Mouse (Mus musculus): ENCODE results near the gene Nop53. TPM values are rescaled to one million over a fixed set of nuclear protein-coding genes. Genes with fewer than 3 reads are reported as not detected.
A peak's percentile ranks its signal among the peaks of the same experiment; 100 is the strongest.

Nop53 gene
- 184 and 187 TPM in 2 replicates for polyA plus RNA-seq (2014; fragmentation: Nextera tagmentation; extraction: Ambion mirVana)

GRCm38 (mm10) chr7:15945721-15946536, at the start of gene Nop53:
Gene Nop53, minus strand, starts transcription at chr7:15946074.
- Histone ChIP-seq H3K9ac (peak within 1 kb of the TSS; percentile 43), H3K36me3 (ENCODE audit: insufficient read depth) (peaks cover 52% of the 10 kb centered on the region), H3K27ac (ENCODE audit: low read depth) (peak within 1 kb of the TSS; percentile 94), H3K4me1 (ENCODE audit: insufficient read depth) (no peaks in the 10 kb centered on the region), H3K27me3 (ENCODE audit: insufficient read depth, low read length) (no peaks in the 10 kb centered on the region), H3K4me2 (peak within 1 kb of the TSS; percentile 74), H3K4me3 (ENCODE audit: low read depth, low read length) (peak within 1 kb of the TSS; percentile 50), H3K9me3 (ENCODE audit: low read depth, low read length) (no peaks in the 10 kb centered on the region)
- peak; percentile 91 for ATAC-seq (ENCODE audit: insufficient read depth)
- DNase-seq: peak; percentile 100
- 2% methylated on average over 59 of the region's 59 CpGs for WGBS
- TF ChIP-seq CTCF (IDR thresholded peaks at IDR 0.05; ENCODE audit: low read depth): no peak

GRCm38 (mm10) chr7:15993789-15994188, 47.9 kb upstream of the Nop53 start:
- Histone ChIP-seq H3K4me1 (ENCODE audit: insufficient read depth) (no peaks in the 10 kb centered on the region), H3K36me3 (ENCODE audit: insufficient read depth) (peaks cover 75% of the 10 kb centered on the region)
- 94% methylated on average over 4 of the region's 4 CpGs for WGBS

DNA sequence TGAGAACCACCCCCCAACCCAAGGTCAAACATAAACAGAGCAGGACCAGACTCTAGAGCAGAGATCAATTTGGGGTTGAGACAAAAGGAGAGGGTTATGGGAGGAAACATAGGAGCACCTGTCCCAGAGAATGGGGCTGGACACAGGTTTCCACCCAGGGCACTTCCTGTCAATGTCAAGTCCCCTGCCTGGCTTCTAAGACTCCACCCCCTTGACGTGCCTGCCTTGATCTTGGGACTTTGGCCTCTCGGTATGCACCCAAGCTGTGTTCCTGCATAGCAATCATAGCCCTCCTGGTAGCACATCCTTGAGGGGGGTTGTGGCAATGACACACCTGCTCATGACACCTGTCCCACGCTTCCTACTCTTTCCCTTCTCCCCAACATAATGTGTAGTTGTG, 47.3 kb upstream of the Nop53 start:
- H3K27ac ChIP-seq (ENCODE audit: low read depth): no peak overlapping the region
- no peaks in the 10 kb centered on the region for H3K4me1 ChIP-seq (ENCODE audit: insufficient read depth)
- DNase-seq (no peak), ATAC-seq (ENCODE audit: insufficient read depth) (no peak)
- TF ChIP-seq CTCF (IDR thresholded peaks at IDR 0.05; ENCODE audit: low read depth): no peak
- no peak overlapping the region for H3K9ac ChIP-seq
- peaks cover 82% of the 10 kb centered on the region for H3K36me3 ChIP-seq (ENCODE audit: insufficient read depth)
- no peak overlapping the region for H3K4me3 ChIP-seq (ENCODE audit: low read depth, low read length)
- H3K27me3 ChIP-seq (ENCODE audit: insufficient read depth, low read length): no peaks in the 10 kb centered on the region
- H3K4me2 ChIP-seq: no peak overlapping the region
- H3K9me3 ChIP-seq (ENCODE audit: low read depth, low read length): no peaks in the 10 kb centered on the region
- 76% methylated on average over 3 of the region's 3 CpGs for WGBS

More at GRCm38 (mm10) chr7:15993789-15994188, 47.9 kb upstream of the Nop53 start:
- no peak for ATAC-seq (ENCODE audit: insufficient read depth)
- Histone ChIP-seq H3K4me3 (ENCODE audit: low read depth, low read length) (no peak overlapping the region), H3K27ac (ENCODE audit: low read depth) (no peak overlapping the region), H3K27me3 (ENCODE audit: insufficient read depth, low read length) (no peaks in the 10 kb centered on the region), H3K9ac (no peak overlapping the region), H3K4me2 (no peak overlapping the region), H3K9me3 (ENCODE audit: low read depth, low read length) (no peaks in the 10 kb centered on the region)
- DNase-seq: no peak
- no peak for TF ChIP-seq CTCF (IDR thresholded peaks at IDR 0.05; ENCODE audit: low read depth)

DNA sequence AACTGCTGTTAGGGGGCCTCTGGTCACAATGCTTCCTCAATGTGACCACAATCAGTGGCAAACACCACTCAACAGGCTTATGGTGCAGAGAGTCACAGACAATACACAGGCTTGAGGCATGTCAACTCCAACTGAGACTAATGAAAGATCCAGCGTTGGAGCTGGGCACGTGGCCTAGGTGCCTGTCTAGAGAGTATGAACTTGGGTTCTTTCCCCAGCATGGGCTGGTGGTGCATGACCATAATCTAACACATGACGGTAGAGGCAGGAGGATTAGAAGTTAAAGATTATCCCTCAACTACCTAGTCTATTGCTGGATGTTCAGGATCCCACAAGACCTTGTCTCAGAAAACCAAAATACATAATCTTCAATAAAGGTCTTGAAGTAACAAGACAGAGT, 45.9 kb upstream of the Nop53 start:
- no peak for DNase-seq
- Histone ChIP-seq H3K36me3 (ENCODE audit: insufficient read depth) (peaks cover 84% of the 10 kb centered on the region), H3K27ac (ENCODE audit: low read depth) (no peak overlapping the region), H3K4me3 (ENCODE audit: low read depth, low read length) (no peak overlapping the region), H3K9me3 (ENCODE audit: low read depth, low read length) (no peaks in the 10 kb centered on the region), H3K4me2 (no peak overlapping the region), H3K27me3 (ENCODE audit: insufficient read depth, low read length) (no peaks in the 10 kb centered on the region), H3K9ac (no peak overlapping the region), H3K4me1 (ENCODE audit: insufficient read depth) (no peaks in the 10 kb centered on the region)
- WGBS: 91% methylated on average over 3 of the region's 3 CpGs
- ATAC-seq (ENCODE audit: insufficient read depth): no peak
- no peak for TF ChIP-seq CTCF (IDR thresholded peaks at IDR 0.05; ENCODE audit: low read depth)

- ATAC-seq (ENCODE audit: insufficient read depth) (0 out of 2 replicates have a peak, but pooled peaks have one; percentile 24), DNase-seq (no peak)
- TF ChIP-seq CTCF (IDR thresholded peaks at IDR 0.05; ENCODE audit: low read depth): no peak
- WGBS: 92% methylated on average over 16 of the region's 16 CpGs
- Histone ChIP-seq H3K27me3 (ENCODE audit: insufficient read depth, low read length) (no peaks in the 10 kb centered on the region), H3K9ac (no peak overlapping the region), H3K9me3 (ENCODE audit: low read depth, low read length) (no peaks in the 10 kb centered on the region), H3K4me2 (no peak overlapping the region), H3K36me3 (ENCODE audit: insufficient read depth) (peaks cover 81% of the 10 kb centered on the region), H3K27ac (ENCODE audit: low read depth) (no peak overlapping the region), H3K4me3 (ENCODE audit: low read depth, low read length) (no peak overlapping the region), H3K4me1 (ENCODE audit: insufficient read depth) (no peaks in the 10 kb centered on the region)
Observed at GRCm38 (mm10) chr7:15987661-15988356, 41.9 kb upstream of the Nop53 start.

DNA sequence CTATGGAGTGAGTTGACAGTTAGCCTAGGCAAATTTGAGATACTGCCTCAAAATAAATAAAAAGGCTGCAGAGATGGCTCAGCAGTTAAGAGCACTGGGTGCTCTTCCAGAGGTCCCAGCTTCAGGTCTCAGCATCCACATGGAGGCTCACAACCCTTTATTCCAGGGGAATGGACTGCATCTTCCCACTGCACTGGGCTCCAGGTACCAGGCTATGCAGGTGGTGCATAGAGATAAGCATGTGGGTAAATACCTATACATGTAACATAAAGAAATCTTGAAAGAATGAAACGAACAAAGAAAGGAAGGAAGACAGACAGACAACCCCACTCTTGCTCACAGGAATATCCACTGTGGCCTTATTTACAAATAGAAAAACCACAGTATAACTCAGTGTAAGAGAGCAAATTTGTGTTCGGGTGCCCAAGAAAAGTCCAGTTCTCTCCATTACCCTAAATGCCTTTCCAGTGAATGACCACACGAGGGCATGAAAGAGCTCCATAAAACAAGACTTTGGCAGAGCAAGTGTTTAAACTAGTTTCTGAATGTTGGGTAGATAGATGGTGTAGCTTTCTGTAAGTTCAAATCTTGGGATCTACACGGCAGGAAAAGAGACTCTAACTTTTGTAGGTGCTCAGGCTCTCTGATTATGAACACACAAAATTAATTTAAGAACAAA, 37.0 kb upstream of the Nop53 start:
- no peaks in the 10 kb centered on the region for H3K27me3 ChIP-seq (ENCODE audit: insufficient read depth, low read length)
- no peak overlapping the region for H3K9ac ChIP-seq
- DNase-seq: peak; percentile 78
- WGBS: 37% methylated on average over 4 of the region's 4 CpGs
- TF ChIP-seq CTCF (IDR thresholded peaks at IDR 0.05; ENCODE audit: low read depth): peak; percentile 74
- no peak overlapping the region for H3K4me2 ChIP-seq
- no peaks in the 10 kb centered on the region for H3K4me1 ChIP-seq (ENCODE audit: insufficient read depth)
- H3K36me3 ChIP-seq (ENCODE audit: insufficient read depth): peaks cover 80% of the 10 kb centered on the region
- no peak overlapping the region for H3K27ac ChIP-seq (ENCODE audit: low read depth)
- H3K9me3 ChIP-seq (ENCODE audit: low read depth, low read length): no peaks in the 10 kb centered on the region
- no peak overlapping the region for H3K4me3 ChIP-seq (ENCODE audit: low read depth, low read length)
- no peak for ATAC-seq (ENCODE audit: insufficient read depth)

- ATAC-seq (ENCODE audit: insufficient read depth) (no peak), DNase-seq (no peak)
- H3K36me3 ChIP-seq (ENCODE audit: insufficient read depth): peaks cover 78% of the 10 kb centered on the region
- no peak for TF ChIP-seq CTCF (IDR thresholded peaks at IDR 0.05; ENCODE audit: low read depth)
- H3K27me3 ChIP-seq (ENCODE audit: insufficient read depth, low read length): no peaks in the 10 kb centered on the region
- no peak overlapping the region for H3K9ac ChIP-seq
- no peak overlapping the region for H3K4me3 ChIP-seq (ENCODE audit: low read depth, low read length)
- WGBS: 78% methylated on average over 4 of the region's 4 CpGs
- no peaks in the 10 kb centered on the region for H3K9me3 ChIP-seq (ENCODE audit: low read depth, low read length)
- H3K4me2 ChIP-seq: no peak overlapping the region
- no peak overlapping the region for H3K27ac ChIP-seq (ENCODE audit: low read depth)
- H3K4me1 ChIP-seq (ENCODE audit: insufficient read depth): no peaks in the 10 kb centered on the region
Observed at GRCm38 (mm10) chr7:15981538-15981937, 35.7 kb upstream of the Nop53 start.

All from lung, embryonic 14.5 days (tissue).